Mouse (Mus musculus): ENCODE results near the gene Alcam. TPM values are rescaled to one million over a fixed set of nuclear protein-coding genes. Genes with fewer than 3 reads are reported as not detected.
A peak's percentile ranks its signal among the peaks of the same experiment; 100 is the strongest.

Alcam gene
- polyA plus RNA-seq, 1 experiment from 2014 or later: 6.6 TPM

- Histone ChIP-seq H3K4me2 (no peak overlapping the region), H3K9ac (no peak overlapping the region), H3K27me3 (no peaks in the 10 kb centered on the region), H3K27ac (peak overlapping the region; percentile 6), H3K4me1 (replicated peaks) (peaks cover 2% of the 10 kb centered on the region; the same call in 1 of the 2 replicates), H3K36me3 (no peaks in the 10 kb centered on the region), H3K9me3 (replicated peaks) (no peaks in the 10 kb centered on the region), H3K4me3 (replicated peaks) (no peak overlapping the region)
- DNase-seq: no peak
- WGBS (ENCODE audit: insufficient replicate concordance): 64% methylated on average over 6 of the region's 6 CpGs
- ATAC-seq (ENCODE audit: low read depth): no peak
Measured at GRCm38 (mm10) chr16:52439007-52439406, 14.9 kb downstream of the Alcam start.

- no peaks in the 10 kb centered on the region for H3K27me3 ChIP-seq
- no peaks in the 10 kb centered on the region for H3K9me3 ChIP-seq (replicated peaks)
- DNase-seq (no peak), ATAC-seq (ENCODE audit: low read depth) (no peak)
- H3K4me3 ChIP-seq (replicated peaks): no peak overlapping the region
- no peaks in the 10 kb centered on the region for H3K36me3 ChIP-seq
- no peak overlapping the region for H3K27ac ChIP-seq
- no peaks in the 10 kb centered on the region for H3K4me1 ChIP-seq (replicated peaks)
- no peak overlapping the region for H3K4me2 ChIP-seq
- WGBS (ENCODE audit: insufficient replicate concordance): 49% methylated on average over 6 of the region's 6 CpGs
- no peak overlapping the region for H3K9ac ChIP-seq
Measured at GRCm38 (mm10) chr16:52438216-52438904, 15.5 kb downstream of the Alcam start.

- DNase-seq (no peak), ATAC-seq (ENCODE audit: low read depth) (no peak)
- Histone ChIP-seq H3K4me2 (no peak overlapping the region), H3K4me1 (replicated peaks) (no peaks in the 10 kb centered on the region), H3K4me3 (replicated peaks) (no peak overlapping the region), H3K9me3 (replicated peaks) (no peaks in the 10 kb centered on the region), H3K9ac (no peak overlapping the region), H3K27me3 (no peaks in the 10 kb centered on the region), H3K27ac (no peak overlapping the region), H3K36me3 (no peaks in the 10 kb centered on the region)
- WGBS (ENCODE audit: insufficient replicate concordance): 55% methylated on average over 11 of the region's 11 CpGs
Measured at GRCm38 (mm10) chr16:52433189-52433588, 20.7 kb downstream of the Alcam start.

GRCm38 (mm10) chr16:52432072-52432471 lies 21.8 kb downstream of the Alcam start:
- Histone ChIP-seq H3K4me1 (replicated peaks) (no peaks in the 10 kb centered on the region), H3K9me3 (replicated peaks) (no peaks in the 10 kb centered on the region), H3K27me3 (no peaks in the 10 kb centered on the region), H3K27ac (no peak overlapping the region), H3K9ac (no peak overlapping the region), H3K4me3 (replicated peaks) (no peak overlapping the region), H3K36me3 (no peaks in the 10 kb centered on the region), H3K4me2 (no peak overlapping the region)
- WGBS (ENCODE audit: insufficient replicate concordance): 56% methylated on average over 1 of the region's 1 CpGs
- no peak for DNase-seq
- no peak for ATAC-seq (ENCODE audit: low read depth)

GRCm38 (mm10) chr16:52431590-52431989 lies 22.3 kb downstream of the Alcam start:
- ATAC-seq (ENCODE audit: low read depth) (no peak), DNase-seq (no peak)
- Histone ChIP-seq H3K27me3 (no peaks in the 10 kb centered on the region), H3K4me3 (replicated peaks) (no peak overlapping the region), H3K27ac (no peak overlapping the region), H3K4me2 (no peak overlapping the region), H3K9ac (no peak overlapping the region), H3K9me3 (replicated peaks) (no peaks in the 10 kb centered on the region), H3K4me1 (replicated peaks) (no peaks in the 10 kb centered on the region), H3K36me3 (no peaks in the 10 kb centered on the region)
- WGBS (ENCODE audit: insufficient replicate concordance): 45% methylated on average over 2 of the region's 2 CpGs

- no peak overlapping the region for H3K4me3 ChIP-seq (replicated peaks)
- H3K9ac ChIP-seq: no peak overlapping the region
- H3K36me3 ChIP-seq: no peaks in the 10 kb centered on the region
- DNase-seq (no peak), ATAC-seq (ENCODE audit: low read depth) (no peak)
- 57% methylated on average over 3 of the region's 3 CpGs for WGBS (ENCODE audit: insufficient replicate concordance)
- H3K27me3 ChIP-seq: no peaks in the 10 kb centered on the region
- no peak overlapping the region for H3K4me2 ChIP-seq
- H3K4me1 ChIP-seq (replicated peaks): no peaks in the 10 kb centered on the region
- no peak overlapping the region for H3K27ac ChIP-seq
- H3K9me3 ChIP-seq (replicated peaks): no peaks in the 10 kb centered on the region
Measured at GRCm38 (mm10) chr16:52430073-52430472, 23.8 kb downstream of the Alcam start.

- no peak overlapping the region for H3K4me3 ChIP-seq (replicated peaks)
- DNase-seq (no peak), ATAC-seq (ENCODE audit: low read depth) (no peak)
- no peak overlapping the region for H3K9ac ChIP-seq
- no peak overlapping the region for H3K27ac ChIP-seq
- no peaks in the 10 kb centered on the region for H3K36me3 ChIP-seq
- H3K27me3 ChIP-seq: no peaks in the 10 kb centered on the region
- H3K4me1 ChIP-seq (replicated peaks): no peaks in the 10 kb centered on the region
- no peaks in the 10 kb centered on the region for H3K9me3 ChIP-seq (replicated peaks)
- H3K4me2 ChIP-seq: no peak overlapping the region
Measured at GRCm38 (mm10) chr16:52429661-52430060, 24.2 kb downstream of the Alcam start.

GRCm38 (mm10) chr16:52428505-52428904 lies 25.4 kb downstream of the Alcam start:
- ATAC-seq (ENCODE audit: low read depth) (no peak), DNase-seq (no peak)
- Histone ChIP-seq H3K4me3 (replicated peaks) (no peak overlapping the region), H3K9ac (no peak overlapping the region), H3K27ac (no peak overlapping the region), H3K9me3 (replicated peaks) (no peaks in the 10 kb centered on the region), H3K36me3 (no peaks in the 10 kb centered on the region), H3K27me3 (no peaks in the 10 kb centered on the region), H3K4me2 (no peak overlapping the region), H3K4me1 (replicated peaks) (no peaks in the 10 kb centered on the region)
- WGBS (ENCODE audit: insufficient replicate concordance): 48% methylated on average over 4 of the region's 4 CpGs

- no peak overlapping the region for H3K4me3 ChIP-seq (replicated peaks)
- H3K9me3 ChIP-seq (replicated peaks): no peaks in the 10 kb centered on the region
- H3K27ac ChIP-seq: no peak overlapping the region
- H3K4me1 ChIP-seq (replicated peaks): 0 out of 2 replicates have a peak, but pooled peaks cover 4% of the 10 kb centered on the region
- no peak overlapping the region for H3K4me2 ChIP-seq
- H3K9ac ChIP-seq: no peak overlapping the region
- 47% methylated on average over 5 of the region's 5 CpGs for WGBS (ENCODE audit: insufficient replicate concordance)
- ATAC-seq (ENCODE audit: low read depth) (no peak), DNase-seq (no peak)
- no peaks in the 10 kb centered on the region for H3K36me3 ChIP-seq
- no peaks in the 10 kb centered on the region for H3K27me3 ChIP-seq
Measured at GRCm38 (mm10) chr16:52418568-52419158, 35.2 kb downstream of the Alcam start.

- 62% methylated on average over 5 of the region's 5 CpGs for WGBS (ENCODE audit: insufficient replicate concordance)
- H3K9me3 ChIP-seq (replicated peaks): no peaks in the 10 kb centered on the region
- H3K4me3 ChIP-seq (replicated peaks): no peak overlapping the region
- DNase-seq: no peak
- no peaks in the 10 kb centered on the region for H3K27me3 ChIP-seq
- ATAC-seq (ENCODE audit: low read depth): no peak
- H3K27ac ChIP-seq: no peak overlapping the region
- 0 out of 2 replicates have a peak, but pooled peaks cover 4% of the 10 kb centered on the region for H3K4me1 ChIP-seq (replicated peaks)
- no peak overlapping the region for H3K4me2 ChIP-seq
- no peaks in the 10 kb centered on the region for H3K36me3 ChIP-seq
- H3K9ac ChIP-seq: no peak overlapping the region
Measured at GRCm38 (mm10) chr16:52417982-52418381, 35.9 kb downstream of the Alcam start.

- Histone ChIP-seq H3K27ac (no peak overlapping the region), H3K9ac (no peak overlapping the region), H3K27me3 (no peaks in the 10 kb centered on the region), H3K36me3 (no peaks in the 10 kb centered on the region), H3K4me2 (no peak overlapping the region), H3K9me3 (replicated peaks) (no peaks in the 10 kb centered on the region), H3K4me3 (replicated peaks) (no peak overlapping the region), H3K4me1 (replicated peaks) (0 out of 2 replicates have a peak, but pooled peaks cover 4% of the 10 kb centered on the region)
- no peak for ATAC-seq (ENCODE audit: low read depth)
- no peak for DNase-seq
- WGBS (ENCODE audit: insufficient replicate concordance): 35% methylated on average over 7 of the region's 7 CpGs
Measured at GRCm38 (mm10) chr16:52417146-52417545, 36.7 kb downstream of the Alcam start.

- DNase-seq (no peak), ATAC-seq (ENCODE audit: low read depth) (no peak)
- Histone ChIP-seq H3K9me3 (replicated peaks) (no peaks in the 10 kb centered on the region), H3K9ac (no peak overlapping the region), H3K4me3 (replicated peaks) (no peak overlapping the region), H3K27me3 (no peaks in the 10 kb centered on the region), H3K4me1 (replicated peaks) (0 out of 2 replicates have a peak, but pooled peaks cover 4% of the 10 kb centered on the region), H3K27ac (no peak overlapping the region), H3K36me3 (no peaks in the 10 kb centered on the region), H3K4me2 (no peak overlapping the region)
- 40% methylated on average over 3 of the region's 3 CpGs for WGBS (ENCODE audit: insufficient replicate concordance)
Measured at GRCm38 (mm10) chr16:52413714-52414113, 40.2 kb downstream of the Alcam start.

All from liver, embryonic 13.5 days (tissue).